Mouse (Mus musculus): ENCODE results near the gene Psd. TPM values are rescaled to one million over a fixed set of nuclear protein-coding genes. Genes with fewer than 3 reads are reported as not detected.

Psd gene
- polyA plus RNA-seq, 1 experiment from 2014 or later: 3.3 TPM

- 33% methylated on average over 7 of the region's 7 CpGs for WGBS (ENCODE audit: insufficient replicate concordance)
These were observed 17.9 kb upstream of the Psd start for GRCm38 (mm10) chr19:46344710-46345419.

DNA sequence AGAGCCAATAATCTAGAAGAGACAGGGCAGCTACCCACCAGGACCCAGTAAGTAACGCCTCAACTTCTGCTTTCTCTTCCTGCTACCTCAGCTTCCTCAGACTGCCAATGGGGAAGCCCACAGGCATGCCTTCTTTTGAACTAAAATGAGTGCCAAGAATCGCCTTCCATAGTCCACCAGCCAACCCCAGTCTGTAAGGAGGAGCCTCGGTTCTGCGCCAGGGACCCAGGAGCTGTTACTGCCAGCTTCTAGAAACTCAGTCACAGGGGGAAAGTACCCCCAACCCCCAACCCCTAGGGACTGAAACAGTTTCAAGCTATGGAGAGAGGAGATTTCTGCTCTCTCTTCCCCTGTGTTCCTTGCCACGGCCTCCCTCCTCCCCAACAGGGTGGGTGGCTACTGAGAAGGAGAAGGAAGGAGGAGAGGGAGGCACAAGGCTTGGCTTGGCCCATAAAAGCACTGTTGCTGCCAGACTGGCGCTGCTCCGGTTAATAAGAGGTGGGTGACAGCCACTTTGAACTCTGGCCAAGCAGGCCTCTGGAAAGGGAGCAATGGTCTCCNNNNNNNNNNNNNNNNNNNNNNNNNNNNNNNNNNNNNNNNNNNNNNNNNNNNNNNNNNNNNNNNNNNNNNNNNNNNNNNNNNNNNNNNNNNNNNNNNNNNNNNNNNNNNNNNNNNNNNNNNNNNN, 12.5 kb upstream of the Psd start:
- H3K27ac ChIP-seq (ENCODE audit: low read length): peak overlapping the region; percentile 85
- 42% methylated on average over 7 of the region's 7 CpGs for WGBS (ENCODE audit: insufficient replicate concordance)
- ATAC-seq (ENCODE audit: low read depth): peak; percentile 35
- H3K4me2 ChIP-seq (ENCODE audit: low read depth, low read length): peak overlapping the region; percentile 88
- H3K4me3 ChIP-seq (ENCODE audit: low read depth, low read length): peak overlapping the region; percentile 80
- peaks cover 38% of the 10 kb centered on the region for H3K4me1 ChIP-seq (ENCODE audit: control insufficient read depth, low read depth, low read length)
- H3K9me3 ChIP-seq (replicated peaks; ENCODE audit: control insufficient read depth, low read length): no peaks in the 10 kb centered on the region
- no peak overlapping the region; the same call in none of the 2 replicates for H3K9ac ChIP-seq (ENCODE audit: low read depth, low read length)
- no peaks in the 10 kb centered on the region for H3K27me3 ChIP-seq (ENCODE audit: control insufficient read depth, insufficient read depth, low read depth, low read length)
- no peaks in the 10 kb centered on the region for H3K36me3 ChIP-seq (ENCODE audit: control insufficient read depth, insufficient read depth)

More at GRCm38 (mm10) chr19:46344710-46345419, 17.9 kb upstream of the Psd start:
- Histone ChIP-seq H3K9ac (ENCODE audit: low read depth, low read length) (no peak overlapping the region), H3K36me3 (ENCODE audit: control insufficient read depth, insufficient read depth) (no peaks in the 10 kb centered on the region), H3K4me1 (ENCODE audit: control insufficient read depth, low read depth, low read length) (peaks cover 28% of the 10 kb centered on the region), H3K4me2 (ENCODE audit: low read depth, low read length) (no peak overlapping the region), H3K27me3 (ENCODE audit: control insufficient read depth, insufficient read depth, low read depth, low read length) (peaks cover 8% of the 10 kb centered on the region), H3K4me3 (ENCODE audit: low read depth, low read length) (no peak overlapping the region), H3K9me3 (replicated peaks; ENCODE audit: control insufficient read depth, low read length) (no peaks in the 10 kb centered on the region), H3K27ac (ENCODE audit: low read length) (no peak overlapping the region)
- no peak for ATAC-seq (ENCODE audit: low read depth)

- Histone ChIP-seq H3K4me1 (ENCODE audit: control insufficient read depth, low read depth, low read length) (peaks cover 37% of the 10 kb centered on the region), H3K4me2 (ENCODE audit: low read depth, low read length) (peak overlapping the region; percentile 88), H3K27me3 (ENCODE audit: control insufficient read depth, insufficient read depth, low read depth, low read length) (no peaks in the 10 kb centered on the region), H3K9me3 (replicated peaks; ENCODE audit: control insufficient read depth, low read length) (no peaks in the 10 kb centered on the region), H3K27ac (ENCODE audit: low read length) (peak overlapping the region; percentile 85), H3K4me3 (ENCODE audit: low read depth, low read length) (peak overlapping the region; percentile 80), H3K9ac (ENCODE audit: low read depth, low read length) (peak overlapping the region; percentile 46), H3K36me3 (ENCODE audit: control insufficient read depth, insufficient read depth) (no peaks in the 10 kb centered on the region)
- 15% methylated on average over 6 of the region's 6 CpGs for WGBS (ENCODE audit: insufficient replicate concordance)
- ATAC-seq (ENCODE audit: low read depth): peak; percentile 4; the same call in 1 of the 2 replicates
These were observed 12.0 kb upstream of the Psd start for GRCm38 (mm10) chr19:46338942-46339286.

- ATAC-seq (ENCODE audit: low read depth): peak; percentile 87
- H3K27me3 ChIP-seq (ENCODE audit: control insufficient read depth, insufficient read depth, low read depth, low read length): no peaks in the 10 kb centered on the region
- no peaks in the 10 kb centered on the region for H3K9me3 ChIP-seq (replicated peaks; ENCODE audit: control insufficient read depth, low read length)
- no peaks in the 10 kb centered on the region for H3K36me3 ChIP-seq (ENCODE audit: control insufficient read depth, insufficient read depth)
- peak within 1 kb of the TSS; percentile 80 for H3K4me3 ChIP-seq (ENCODE audit: low read depth, low read length)
- WGBS (ENCODE audit: insufficient replicate concordance): under 1% methylated on average over 31 of the region's 31 CpGs
- peak within 1 kb of the TSS; percentile 88 for H3K4me2 ChIP-seq (ENCODE audit: low read depth, low read length)
- H3K4me1 ChIP-seq (ENCODE audit: control insufficient read depth, low read depth, low read length): peaks cover 33% of the 10 kb centered on the region
- peak within 1 kb of the TSS; percentile 79 for H3K9ac ChIP-seq (ENCODE audit: low read depth, low read length)
- peak within 1 kb of the TSS; percentile 85 for H3K27ac ChIP-seq (ENCODE audit: low read length)
These were observed 11.5 kb upstream of the Psd start, which contains the start of gene Cuedc2 for GRCm38 (mm10) chr19:46338331-46338936. Gene Cuedc2, minus strand, starts transcription at chr19:46338702.

- peaks cover 33% of the 10 kb centered on the region for H3K4me1 ChIP-seq (ENCODE audit: control insufficient read depth, low read depth, low read length)
- WGBS (ENCODE audit: insufficient replicate concordance): 34% methylated on average over 15 of the region's 15 CpGs
- peak overlapping the region; percentile 75; the same call in 1 of the 2 replicates for H3K27ac ChIP-seq (ENCODE audit: low read length)
- H3K27me3 ChIP-seq (ENCODE audit: control insufficient read depth, insufficient read depth, low read depth, low read length): no peaks in the 10 kb centered on the region
- H3K36me3 ChIP-seq (ENCODE audit: control insufficient read depth, insufficient read depth): no peaks in the 10 kb centered on the region
- peak overlapping the region; percentile 88 for H3K4me2 ChIP-seq (ENCODE audit: low read depth, low read length)
- peak overlapping the region; percentile 80 for H3K4me3 ChIP-seq (ENCODE audit: low read depth, low read length)
- ATAC-seq (ENCODE audit: low read depth): no peak
- peak overlapping the region; percentile 79 for H3K9ac ChIP-seq (ENCODE audit: low read depth, low read length)
- no peaks in the 10 kb centered on the region for H3K9me3 ChIP-seq (replicated peaks; ENCODE audit: control insufficient read depth, low read length)
These were observed 10.9 kb upstream of the Psd start for GRCm38 (mm10) chr19:46337719-46338330.

- Histone ChIP-seq H3K4me3 (ENCODE audit: low read depth, low read length) (no peak overlapping the region), H3K4me2 (ENCODE audit: low read depth, low read length) (no peak overlapping the region), H3K27ac (ENCODE audit: low read length) (no peak overlapping the region), H3K36me3 (ENCODE audit: control insufficient read depth, insufficient read depth) (0 out of 2 replicates have a peak, but pooled peaks cover 3% of the 10 kb centered on the region), H3K4me1 (ENCODE audit: control insufficient read depth, low read depth, low read length) (peaks cover 30% of the 10 kb centered on the region), H3K27me3 (ENCODE audit: control insufficient read depth, insufficient read depth, low read depth, low read length) (no peaks in the 10 kb centered on the region), H3K9me3 (replicated peaks; ENCODE audit: control insufficient read depth, low read length) (no peaks in the 10 kb centered on the region), H3K9ac (ENCODE audit: low read depth, low read length) (no peak overlapping the region)
- no peak for ATAC-seq (ENCODE audit: low read depth)
- 73% methylated on average over 3 of the region's 3 CpGs for WGBS (ENCODE audit: insufficient replicate concordance)
These were observed 7.0 kb upstream of the Psd start for GRCm38 (mm10) chr19:46333906-46334305.

DNA sequence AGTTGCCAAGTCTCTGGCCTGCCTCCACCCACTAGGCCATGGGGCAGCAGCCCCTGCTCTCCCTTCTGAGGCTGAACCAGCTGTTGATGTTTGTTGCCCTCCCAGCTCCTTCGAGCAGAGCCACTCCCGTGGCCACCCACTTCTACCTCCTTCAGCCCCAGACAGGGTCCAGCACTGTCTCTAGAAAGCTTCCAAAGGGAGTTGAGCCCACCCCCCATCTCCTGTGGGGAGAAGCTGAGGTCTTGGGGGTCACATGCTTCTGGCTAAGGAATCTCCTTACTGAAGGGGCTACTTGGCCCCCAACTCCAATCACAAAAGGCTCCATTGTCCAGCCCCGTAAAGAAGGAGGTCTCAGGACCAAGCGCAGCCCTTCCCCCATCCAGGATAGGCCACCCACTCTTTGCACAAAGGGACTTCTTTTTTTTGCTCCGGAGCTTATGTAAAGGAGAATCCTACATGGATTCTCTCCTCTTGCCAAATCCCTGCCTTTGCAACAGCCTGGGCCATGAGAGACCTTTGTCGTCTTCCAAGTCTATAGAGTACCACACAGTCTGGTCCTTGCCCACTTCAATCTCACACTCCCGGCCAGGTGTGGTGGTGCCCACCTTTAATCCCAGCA, 5.9 kb upstream of the Psd start:
- WGBS (ENCODE audit: insufficient replicate concordance): 67% methylated on average over 7 of the region's 7 CpGs
- H3K9me3 ChIP-seq (replicated peaks; ENCODE audit: control insufficient read depth, low read length): no peaks in the 10 kb centered on the region
- ATAC-seq (ENCODE audit: low read depth): no peak
- H3K9ac ChIP-seq (ENCODE audit: low read depth, low read length): no peak overlapping the region
- H3K36me3 ChIP-seq (ENCODE audit: control insufficient read depth, insufficient read depth): 0 out of 2 replicates have a peak, but pooled peaks cover 3% of the 10 kb centered on the region
- H3K4me3 ChIP-seq (ENCODE audit: low read depth, low read length): no peak overlapping the region
- H3K4me2 ChIP-seq (ENCODE audit: low read depth, low read length): no peak overlapping the region
- H3K4me1 ChIP-seq (ENCODE audit: control insufficient read depth, low read depth, low read length): peaks cover 27% of the 10 kb centered on the region
- no peaks in the 10 kb centered on the region for H3K27me3 ChIP-seq (ENCODE audit: control insufficient read depth, insufficient read depth, low read depth, low read length)
- H3K27ac ChIP-seq (ENCODE audit: low read length): no peak overlapping the region

- Histone ChIP-seq H3K9me3 (replicated peaks; ENCODE audit: control insufficient read depth, low read length) (no peaks in the 10 kb centered on the region), H3K4me3 (ENCODE audit: low read depth, low read length) (no peak overlapping the region), H3K9ac (ENCODE audit: low read depth, low read length) (no peak overlapping the region), H3K27ac (ENCODE audit: low read length) (no peak overlapping the region), H3K4me1 (ENCODE audit: control insufficient read depth, low read depth, low read length) (peaks cover 31% of the 10 kb centered on the region), H3K27me3 (ENCODE audit: control insufficient read depth, insufficient read depth, low read depth, low read length) (peaks cover 7% of the 10 kb centered on the region), H3K4me2 (ENCODE audit: low read depth, low read length) (no peak overlapping the region), H3K36me3 (ENCODE audit: control insufficient read depth, insufficient read depth) (0 out of 2 replicates have a peak, but pooled peaks cover 3% of the 10 kb centered on the region)
- 73% methylated on average over 3 of the region's 3 CpGs for WGBS (ENCODE audit: insufficient replicate concordance)
- no peak for ATAC-seq (ENCODE audit: low read depth)
These were observed 5.0 kb upstream of the Psd start for GRCm38 (mm10) chr19:46331936-46332335.
